Comparison of ENCODE assay signal across 26 mouse cellular contexts in the genomic region with DNA sequence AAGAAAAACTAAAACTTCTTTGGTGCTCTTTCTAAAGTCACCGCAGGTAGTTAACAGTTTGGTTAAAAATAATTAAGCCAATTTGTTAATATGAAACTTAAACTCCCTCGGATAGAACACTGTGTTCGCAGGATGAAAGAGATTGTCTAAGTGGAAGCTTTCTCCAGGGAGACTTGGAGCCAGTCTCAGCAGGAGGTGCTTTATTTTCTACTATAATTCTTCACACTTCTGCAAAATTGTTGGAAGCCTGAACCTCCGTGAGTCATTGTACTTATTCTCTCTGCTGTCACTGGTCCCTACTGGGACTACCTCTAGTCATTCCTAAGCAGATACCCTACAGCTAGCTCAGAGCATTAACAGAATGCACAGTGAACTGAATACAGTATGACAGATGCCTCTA.
A peak's percentile ranks its signal among the peaks of the same experiment; 100 is the strongest.
DNase-seq lines count a peak whose midpoint lies in the region; ATAC-seq lines count a peak whose summit lies in the region.
"Had no signal": no experiment of that assay in that cellular context is flagged by ENCODE, and none has a peak within 500 bp of the region (broad histone marks: within the 10 kb centered on the region; RNA-seq: fewer than 3 reads in every experiment).

No protein-coding gene starts in this region.

- DNase-seq in frontal cortex, adult 2 months (ENCODE audit: extremely low spot score in 1 of 2, low spot score in 1 of 2) = peak; percentile 8 to 30
- DNase-seq in frontal cortex, postnatal 10 days (ENCODE audit: low spot score in 2 of 2) = no peak
- DNase-seq in midbrain, embryonic 14.5 days = peak; percentile 8
- DNase-seq in kidney, postnatal 36 days = peak; percentile 5 to 55
- DNase-seq in cerebellum, postnatal 36 days = no peak
- DNase-seq: adrenal gland, postnatal 14 days; cerebellum, adult 11-12 months; cerebellum, postnatal 14 days; gastrocnemius, postnatal 25 days; heart, adult 2 months; heart, postnatal 36 days; spleen, adult 18-20 months; thymus, adult 18-20 months had no signal

- WGBS in kidney, embryonic 16.5 days = 62% methylated on average over 4 of the region's 4 CpGs
- 69% methylated on average over 4 of the region's 4 CpGs for WGBS in kidney, embryonic 15.5 days
- 45% methylated on average over 4 of the region's 4 CpGs for WGBS in midbrain, embryonic 14.5 days
- 52% methylated on average over 4 of the region's 4 CpGs for WGBS in midbrain, embryonic 13.5 days

- H3K27ac ChIP-seq in kidney, embryonic 16.5 days (ENCODE audit: low read length) = no peak overlapping the region
- H3K27ac ChIP-seq in kidney, embryonic 15.5 days = no peak overlapping the region
- H3K27ac ChIP-seq in midbrain, embryonic 14.5 days (replicated peaks; ENCODE audit: low read depth, low read length) = no peak overlapping the region
- no peak overlapping the region for H3K27ac ChIP-seq in midbrain, embryonic 13.5 days
- H3K27ac ChIP-seq: embryonic facial prominence, embryonic 15.5 days; heart, adult 2 months; hindbrain, embryonic 15.5 days; limb, embryonic 15.5 days; liver, embryonic 15.5 days; macrophage; midbrain, embryonic 10.5 days had no signal

- no peak overlapping the region for H3K4me3 ChIP-seq in kidney, embryonic 16.5 days (ENCODE audit: low read length)
- H3K4me3 ChIP-seq in kidney, embryonic 15.5 days (replicated peaks) = no peak overlapping the region
- no peak overlapping the region for H3K4me3 ChIP-seq in midbrain, embryonic 14.5 days (replicated peaks; ENCODE audit: low read depth, low read length)
- H3K4me3 ChIP-seq in midbrain, embryonic 13.5 days (replicated peaks) = no peak overlapping the region
- H3K4me3 ChIP-seq: embryonic facial prominence, embryonic 15.5 days; heart, adult 2 months; hindbrain, embryonic 15.5 days; limb, embryonic 15.5 days; liver, embryonic 15.5 days; midbrain, embryonic 10.5 days had no signal

- no peaks in the 10 kb centered on the region for H3K9me3 ChIP-seq in kidney, embryonic 16.5 days (ENCODE audit: low read length)
- H3K9me3 ChIP-seq in kidney, embryonic 15.5 days (replicated peaks) = no peaks in the 10 kb centered on the region
- H3K9me3 ChIP-seq in midbrain, embryonic 14.5 days (ENCODE audit: control insufficient read depth, low read length) = no peaks in the 10 kb centered on the region
- H3K9me3 ChIP-seq in midbrain, embryonic 13.5 days = no peaks in the 10 kb centered on the region
- H3K9me3 ChIP-seq: embryonic facial prominence, embryonic 15.5 days; hindbrain, embryonic 15.5 days; limb, embryonic 15.5 days; liver, embryonic 15.5 days; midbrain, embryonic 10.5 days had no signal

- peak; percentile 57 for ATAC-seq in kidney, embryonic 16.5 days (ENCODE audit: low FRiP score, low TSS enrichment)
- ATAC-seq in kidney, embryonic 15.5 days (replicated peaks; ENCODE audit: low FRiP score) = no peak
- no peak for ATAC-seq in midbrain, embryonic 14.5 days (ENCODE audit: low FRiP score, low TSS enrichment)
- no peak for ATAC-seq in midbrain, embryonic 13.5 days
- ATAC-seq: activated CD4-positive, CD25-positive, alpha-beta regulatory T cell, adult 4 months; CD4-positive, CD25-positive, alpha-beta regulatory T cell, adult 4 months; forebrain, embryonic 16.5 days; intestine, embryonic 16.5 days had no signal

- H3K9ac ChIP-seq in kidney, embryonic 16.5 days (replicated peaks; ENCODE audit: low read length) = no peak overlapping the region
- no peak overlapping the region for H3K9ac ChIP-seq in kidney, embryonic 15.5 days
- no peak overlapping the region for H3K9ac ChIP-seq in midbrain, embryonic 14.5 days (replicated peaks; ENCODE audit: low read length)
- H3K9ac ChIP-seq in midbrain, embryonic 13.5 days (replicated peaks) = no peak overlapping the region
- H3K9ac ChIP-seq: embryonic facial prominence, embryonic 15.5 days; hindbrain, embryonic 15.5 days; limb, embryonic 15.5 days; liver, embryonic 15.5 days had no signal

- no peaks in the 10 kb centered on the region for H3K27me3 ChIP-seq in kidney, embryonic 16.5 days (ENCODE audit: insufficient read depth, low read length)
- H3K27me3 ChIP-seq in kidney, embryonic 15.5 days = no peaks in the 10 kb centered on the region
- H3K27me3 ChIP-seq in midbrain, embryonic 14.5 days (ENCODE audit: control insufficient read depth, insufficient read depth, low read length) = no peaks in the 10 kb centered on the region
- H3K27me3 ChIP-seq in midbrain, embryonic 13.5 days = no peaks in the 10 kb centered on the region
- H3K27me3 ChIP-seq: embryonic facial prominence, embryonic 15.5 days; hindbrain, embryonic 15.5 days; limb, embryonic 15.5 days; liver, embryonic 15.5 days had no signal

- H3K36me3 ChIP-seq in kidney, embryonic 16.5 days (ENCODE audit: insufficient read depth, low read length) = no peaks in the 10 kb centered on the region
- H3K36me3 ChIP-seq in kidney, embryonic 15.5 days = no peaks in the 10 kb centered on the region
- H3K36me3 ChIP-seq in midbrain, embryonic 14.5 days (ENCODE audit: control insufficient read depth, insufficient read depth, low read length) = no peaks in the 10 kb centered on the region
- H3K36me3 ChIP-seq in midbrain, embryonic 13.5 days = no peaks in the 10 kb centered on the region
- H3K36me3 ChIP-seq: embryonic facial prominence, embryonic 15.5 days; hindbrain, embryonic 15.5 days; limb, embryonic 15.5 days; liver, embryonic 15.5 days; midbrain, embryonic 10.5 days had no signal

- H3K4me1 ChIP-seq in kidney, embryonic 16.5 days (ENCODE audit: insufficient read depth, low read length) = no peaks in the 10 kb centered on the region
- H3K4me1 ChIP-seq in kidney, embryonic 15.5 days = no peaks in the 10 kb centered on the region
- no peaks in the 10 kb centered on the region for H3K4me1 ChIP-seq in midbrain, embryonic 14.5 days (ENCODE audit: control insufficient read depth, insufficient read depth, low read length)
- H3K4me1 ChIP-seq in midbrain, embryonic 13.5 days (replicated peaks) = 0 out of 2 replicates have a peak, but pooled peaks cover 6% of the 10 kb centered on the region
- H3K4me1 ChIP-seq: embryonic facial prominence, embryonic 15.5 days; limb, embryonic 15.5 days; liver, embryonic 15.5 days; midbrain, embryonic 10.5 days had no signal

- no peak overlapping the region for H3K4me2 ChIP-seq in kidney, embryonic 16.5 days (replicated peaks; ENCODE audit: low read depth, low read length)
- no peak overlapping the region for H3K4me2 ChIP-seq in kidney, embryonic 15.5 days
- no peak overlapping the region for H3K4me2 ChIP-seq in midbrain, embryonic 14.5 days (ENCODE audit: low read length)
- H3K4me2 ChIP-seq in midbrain, embryonic 13.5 days (replicated peaks) = no peak overlapping the region
- H3K4me2 ChIP-seq: embryonic facial prominence, embryonic 15.5 days; hindbrain, embryonic 15.5 days; limb, embryonic 15.5 days; liver, embryonic 15.5 days had no signal

Comparison
In these comparisons a context has a peak if more than half of its experiments do, and no peak if none do; other contexts are left out.
1. DNase-seq: peak in frontal cortex, adult 2 months (2 of 2), midbrain, embryonic 14.5 days (single experiment) and kidney, postnatal 36 days (2 of 2); none in frontal cortex, postnatal 10 days (0 of 2) and cerebellum, postnatal 36 days (0 of 2).